Mouse (Mus musculus): ENCODE results near the gene Mex3a.

The Mex3a gene

GRCm38 (mm10) chr3:88503881-88504746 lies 28.1 kb upstream of the Mex3a start:
- in situ Hi-C loops (cut with MboI, MseI): loop anchor here (10.0 kb wide), 1 partner anchor 671 kb away; the partner anchor contains the start of gene Scamp3

DNA sequence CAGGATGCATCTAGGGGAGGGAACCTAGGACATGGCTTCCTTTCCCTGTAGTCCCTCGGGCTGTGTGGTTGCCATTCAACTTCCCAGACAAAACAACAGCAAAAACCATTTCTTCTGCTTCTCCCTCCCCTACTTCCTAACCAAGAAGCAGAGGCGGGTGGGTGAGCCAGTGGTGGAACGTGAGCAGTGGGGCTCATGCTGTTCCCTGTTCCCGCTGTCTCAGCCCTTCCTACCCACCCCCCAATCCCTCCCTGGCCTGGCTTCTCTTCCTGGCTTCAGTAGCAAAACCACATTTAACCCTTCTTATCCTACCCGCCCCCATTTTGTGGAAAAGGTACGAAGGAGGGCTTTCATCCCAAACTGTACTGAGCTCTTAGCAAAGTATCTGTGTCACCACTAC lies 27.1 kb upstream of the Mex3a start:
- in situ Hi-C loops (cut with MboI, MseI): loop anchor here (5.0 to 10.0 kb wide), 2 partner anchors 358 to 670 kb away; partner anchors contain the start of gene Scamp3

DNA sequence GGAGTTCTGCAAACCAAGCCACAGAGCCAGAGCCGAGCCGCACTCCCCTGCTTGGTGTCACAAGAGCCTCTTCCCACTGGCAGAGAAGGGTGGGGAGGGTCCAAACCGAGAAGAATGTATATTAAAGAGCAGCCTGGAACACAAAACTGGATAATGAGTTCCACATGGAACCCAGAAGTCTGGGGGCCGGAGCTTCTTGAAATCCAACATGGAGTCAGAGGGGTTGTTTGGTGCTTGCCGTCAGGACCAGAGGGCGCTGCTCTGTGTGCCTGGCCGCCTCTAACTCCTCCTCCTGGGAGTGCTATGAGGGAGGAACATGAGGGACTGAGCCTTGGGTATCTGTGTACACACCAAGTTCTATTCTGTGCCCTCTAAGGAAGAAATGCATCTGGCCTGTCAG lies 26.4 kb upstream of the Mex3a start:
- in situ Hi-C loops (cut with MboI, MseI): loop anchor here (5.0 to 10.0 kb wide), 2 partner anchors 358 to 669 kb away; partner anchors contain the start of gene Scamp3

- in situ Hi-C loops (cut with MboI, MseI): loop anchor here (5.0 to 10.0 kb wide), 2 partner anchors 362 to 666 kb away; partner anchors contain the start of gene Scamp3
Observed at GRCm38 (mm10) chr3:88509250-88509649, 22.9 kb upstream of the Mex3a start.

- in situ Hi-C loops (cut with MboI, MseI): loop anchor here (5.0 to 10.0 kb wide), 2 partner anchors 363 to 665 kb away; partner anchors contain the start of gene Scamp3
Observed at GRCm38 (mm10) chr3:88509692-88510420, 22.3 kb upstream of the Mex3a start, which contains the start of gene Lmna. Gene Lmna, minus strand, starts transcription at chr3:88509956.

- in situ Hi-C loops (cut with MboI, MseI): no loop called here
Observed at GRCm38 (mm10) chr3:88510421-88511289, 21.5 kb upstream of the Mex3a start.

GRCm38 (mm10) chr3:88511559-88511958 lies 20.6 kb upstream of the Mex3a start:
- in situ Hi-C loops (cut with MboI, MseI): no loop called here

GRCm38 (mm10) chr3:88512141-88512895 lies 19.9 kb upstream of the Mex3a start:
- in situ Hi-C loops (cut with MboI, MseI): no loop called here

- in situ Hi-C loops (cut with MboI, MseI): no loop called here
Observed at GRCm38 (mm10) chr3:88512896-88513545, 19.2 kb upstream of the Mex3a start.

DNA sequence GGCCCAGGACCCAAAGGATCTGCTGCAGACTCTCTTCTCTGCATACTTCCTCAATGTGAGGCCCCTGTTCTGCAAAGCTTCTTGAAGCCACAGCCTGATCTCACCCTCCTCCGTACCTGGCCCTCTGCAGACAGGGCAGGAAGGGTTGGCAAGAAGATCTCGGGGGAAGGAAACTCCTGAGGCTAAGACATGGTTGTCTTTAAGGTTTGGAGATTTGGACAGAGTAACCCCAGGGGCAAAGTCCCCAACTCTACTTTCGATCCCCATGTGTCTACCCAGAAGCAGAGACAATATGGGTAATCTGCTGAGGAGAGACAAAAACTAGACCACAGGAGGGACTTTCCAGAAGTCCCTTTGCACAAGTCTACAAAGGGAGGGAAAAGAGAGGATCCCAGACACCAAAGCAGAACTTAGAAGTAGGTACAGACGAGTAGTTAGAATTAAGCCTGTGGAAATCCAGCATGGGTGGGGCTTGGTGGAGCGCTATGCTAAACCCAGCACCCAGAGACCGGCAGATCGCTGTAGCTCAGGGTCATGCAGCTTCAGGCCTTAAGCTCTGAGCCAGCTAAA lies 18.6 kb upstream of the Mex3a start:
- in situ Hi-C loops (cut with MboI, MseI): no loop called here

DNA sequence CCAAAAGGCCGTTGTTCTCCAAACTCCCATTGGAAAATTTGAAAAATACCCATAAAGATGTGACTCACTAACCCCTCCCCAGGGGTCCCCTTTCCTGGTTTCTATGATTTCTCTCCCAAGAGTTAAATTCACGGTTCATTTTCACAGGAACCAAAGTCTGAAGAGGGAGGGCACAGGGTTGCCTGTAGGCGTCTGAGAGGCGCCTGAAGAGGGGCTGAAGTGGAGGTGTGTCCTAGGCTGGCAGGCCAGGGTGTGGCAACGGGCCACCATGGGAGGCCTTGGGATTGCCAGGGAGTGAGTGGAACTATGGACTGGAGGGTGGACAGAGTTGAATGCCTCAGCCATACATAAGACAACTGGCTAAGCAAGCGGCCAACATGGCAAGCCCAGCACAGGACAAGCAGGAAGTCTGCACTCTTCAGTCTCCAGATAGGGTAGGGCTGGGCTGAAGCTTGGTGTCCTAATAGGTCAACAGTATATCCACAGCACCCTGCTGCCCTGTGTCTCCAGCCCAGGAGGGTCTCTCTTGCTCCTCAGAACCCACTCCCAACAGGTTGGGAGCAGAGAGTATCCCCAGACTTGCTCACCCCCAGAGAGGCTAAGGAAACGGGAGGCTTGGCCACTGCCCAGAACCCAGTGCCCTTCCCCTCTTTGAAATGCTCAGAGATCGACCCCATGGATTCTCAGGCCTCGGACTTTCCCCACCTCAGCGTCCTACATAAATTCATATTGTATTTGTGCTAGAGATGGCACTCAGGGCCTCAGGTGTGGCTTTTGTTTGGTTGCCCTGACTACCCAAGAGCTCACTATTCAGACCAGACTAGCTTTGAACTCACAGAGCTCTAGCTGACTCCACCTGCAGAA lies 17.7 kb upstream of the Mex3a start:
- in situ Hi-C loops (cut with MboI, MseI): no loop called here

DNA sequence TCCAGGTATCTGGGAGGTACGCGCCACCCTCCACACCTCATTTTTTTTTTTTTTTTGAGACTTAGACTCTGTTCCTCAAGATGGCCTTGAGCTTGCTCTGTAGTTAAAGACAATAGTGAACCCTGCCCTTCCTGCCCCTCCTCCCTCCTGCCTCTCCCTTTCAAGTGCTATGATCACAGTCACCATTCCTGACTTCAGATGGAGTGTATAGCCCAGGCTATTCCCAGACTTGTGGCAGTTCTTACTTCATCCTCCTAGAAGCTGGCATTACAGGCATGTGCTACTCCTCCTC lies 17.2 kb upstream of the Mex3a start:
- in situ Hi-C loops (cut with MboI, MseI): no loop called here

- in situ Hi-C loops (cut with MboI, MseI): no loop called here
Observed at GRCm38 (mm10) chr3:88516407-88516806, 15.8 kb upstream of the Mex3a start.

DNA sequence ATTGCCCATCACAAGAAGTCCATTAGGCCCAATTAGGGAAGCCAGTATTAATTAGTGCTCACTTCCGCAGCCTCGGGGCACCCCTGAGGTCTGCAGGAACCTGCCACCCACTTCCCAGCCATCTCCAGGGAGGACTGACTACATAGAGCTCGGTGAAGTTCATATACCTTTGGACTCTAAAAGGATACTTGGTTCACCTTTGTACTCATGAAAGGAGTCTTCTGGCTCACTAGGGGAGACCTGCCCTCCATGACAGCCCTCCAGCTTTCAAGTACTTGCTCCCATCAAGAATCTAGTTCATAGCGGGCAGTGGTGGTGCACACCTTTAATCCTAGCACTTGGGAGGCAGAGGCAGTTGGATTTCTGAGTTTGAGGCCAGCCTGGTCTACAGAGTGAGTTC lies 13.8 kb upstream of the Mex3a start:
- in situ Hi-C loops (cut with MboI, MseI): no loop called here

DNA sequence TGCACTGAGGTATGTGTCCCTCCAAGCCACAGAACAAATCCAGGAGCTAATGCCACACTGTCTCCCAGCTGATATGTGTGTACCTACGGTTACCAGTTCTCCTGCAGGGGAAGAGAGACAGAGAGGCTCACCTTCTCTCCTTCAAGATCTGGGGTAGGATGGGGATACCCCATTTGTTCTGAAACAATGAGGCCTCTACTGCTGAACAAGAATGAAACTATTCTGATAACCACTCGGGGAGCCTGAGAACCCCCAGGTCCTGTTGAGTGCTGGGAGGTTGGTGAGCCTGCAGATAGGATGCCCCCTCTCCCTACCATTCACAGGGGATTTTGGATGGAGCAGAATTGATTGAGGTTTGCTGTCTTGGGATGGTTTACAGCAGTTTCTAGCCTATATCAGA lies 12.1 kb upstream of the Mex3a start:
- in situ Hi-C loops (cut with MboI, MseI): loop anchor here (5.0 kb wide), 1 partner anchor 33 kb away; no protein-coding TSS in a partner anchor

DNA sequence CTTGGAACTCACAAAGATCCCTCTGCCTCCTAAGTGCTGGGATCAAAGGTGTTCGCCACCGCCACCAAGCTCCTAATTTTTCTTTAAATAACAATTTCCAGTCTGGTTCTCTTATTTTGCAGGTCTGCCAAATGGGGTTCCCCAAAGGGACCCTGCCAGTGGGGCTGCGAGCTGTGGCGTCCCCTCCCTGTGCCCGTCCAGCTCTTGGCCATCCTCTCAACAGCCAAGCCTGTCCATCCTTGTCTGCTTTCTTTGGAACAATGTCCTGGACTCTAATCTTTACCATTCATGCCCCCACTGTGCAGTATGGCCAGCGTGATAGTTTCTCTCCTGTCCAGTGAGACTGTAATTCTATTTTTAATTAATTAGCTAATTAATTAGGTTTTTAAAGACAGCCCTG lies 11.0 kb upstream of the Mex3a start:
- in situ Hi-C loops (cut with MboI, MseI): loop anchor here (5.0 kb wide), 1 partner anchor 34 kb away; no protein-coding TSS in a partner anchor

GRCm38 (mm10) chr3:88521803-88522331 lies 10.3 kb upstream of the Mex3a start:
- in situ Hi-C loops (cut with MboI, MseI): loop anchor here (5.0 kb wide), 1 partner anchor 35 kb away; no protein-coding TSS in a partner anchor

- in situ Hi-C loops (cut with MboI, MseI): loop anchor here (5.0 kb wide), 1 partner anchor 36 kb away; no protein-coding TSS in a partner anchor
Observed at GRCm38 (mm10) chr3:88523027-88523426, 9.2 kb upstream of the Mex3a start.

Measured in T-helper 1 cell (primary cell).